Mouse (Mus musculus): ENCODE measurements around the gene Gm20388.

The Gm20388 gene

GRCm38 (mm10) chr8:122304058-122304457 is 2393.4 kb downstream of the Gm20388 start:
- in situ Hi-C loops (cut with MboI, MseI) = no loop called here

DNA sequence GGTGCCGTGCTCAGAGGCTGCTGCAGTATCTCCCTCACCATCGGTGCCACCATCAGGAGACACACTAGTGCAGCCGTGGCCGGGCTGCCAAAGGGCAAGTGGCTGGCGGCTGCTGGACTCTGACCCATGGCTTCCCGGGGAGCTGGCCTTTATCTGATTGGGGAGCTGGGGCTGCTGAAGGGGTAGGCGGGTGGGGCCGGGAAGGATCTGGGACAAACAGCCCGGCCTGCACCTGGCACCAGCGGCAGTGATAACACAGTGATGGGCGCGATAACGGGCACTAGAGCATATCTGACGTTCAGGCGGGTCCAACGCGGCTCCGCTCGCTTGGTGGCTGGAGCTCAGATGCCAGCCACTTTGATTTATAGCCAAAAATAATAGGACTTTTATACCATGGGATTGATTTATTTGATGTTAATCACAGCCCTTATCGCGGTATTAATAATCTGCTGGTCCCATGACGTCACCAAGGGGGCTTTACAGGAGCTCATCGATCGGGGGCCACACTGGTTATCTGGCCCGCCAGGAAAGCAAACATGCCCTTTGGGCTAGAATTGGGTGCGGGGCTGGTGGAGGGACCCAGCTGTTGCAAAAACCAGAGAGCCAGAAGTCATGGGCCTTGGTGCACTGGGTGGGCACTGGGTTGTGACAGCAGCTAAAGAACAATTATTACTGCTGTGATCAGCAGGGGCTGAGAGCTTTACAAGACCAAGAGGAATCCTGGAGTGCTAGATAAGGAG is 2396.2 kb downstream of the Gm20388 start:
- in situ Hi-C loops (cut with MboI, MseI) = no loop called here

- in situ Hi-C loops (cut with MboI, MseI) = no loop called here
These were observed 2397.2 kb downstream of the Gm20388 start for GRCm38 (mm10) chr8:122307836-122308235.

DNA sequence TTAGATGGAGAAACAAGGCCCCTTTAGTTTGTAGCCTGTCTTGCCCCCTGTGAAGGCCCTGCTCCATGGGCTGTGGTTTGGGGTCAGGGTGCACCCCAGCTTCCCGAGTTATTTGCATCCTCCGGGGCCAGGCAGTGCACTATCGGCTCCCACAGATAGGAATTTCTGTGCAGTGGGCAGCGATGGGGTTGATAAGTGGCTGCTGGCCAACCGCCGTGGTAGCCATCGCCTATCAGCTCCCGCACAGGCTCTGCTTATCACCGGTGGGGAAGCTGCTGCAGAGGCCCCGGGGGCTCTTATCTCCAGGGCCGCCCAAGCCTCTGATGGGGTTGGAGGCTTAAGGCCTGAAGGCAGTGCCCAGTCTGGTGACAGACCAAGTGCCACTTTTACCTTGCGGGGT is 2398.6 kb downstream of the Gm20388 start:
- in situ Hi-C loops (cut with MboI, MseI) = no loop called here

DNA sequence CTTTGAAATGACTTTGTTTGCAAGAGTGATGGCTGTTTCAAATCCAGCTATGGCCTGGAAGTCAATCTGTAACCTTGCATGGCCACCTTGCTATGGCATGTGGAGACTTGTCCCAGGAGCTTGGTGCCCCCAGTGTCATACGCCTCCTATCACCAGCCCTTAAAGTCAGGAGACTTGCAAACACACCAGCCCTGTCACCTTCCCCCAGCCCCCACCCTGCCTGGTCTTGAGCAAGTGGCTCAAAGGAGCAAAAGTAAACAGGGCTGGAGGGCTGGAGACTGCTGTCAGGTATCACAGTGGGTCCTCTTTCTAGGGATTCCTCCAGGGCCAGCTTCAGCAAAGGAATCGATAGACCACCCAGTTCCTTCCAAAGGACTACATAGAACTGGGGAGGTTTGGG is 2400.5 kb downstream of the Gm20388 start:
- in situ Hi-C loops (cut with MboI, MseI) = no loop called here

- in situ Hi-C loops (cut with MboI, MseI) = no loop called here
These were observed 2401.9 kb downstream of the Gm20388 start for GRCm38 (mm10) chr8:122312553-122312952.

DNA sequence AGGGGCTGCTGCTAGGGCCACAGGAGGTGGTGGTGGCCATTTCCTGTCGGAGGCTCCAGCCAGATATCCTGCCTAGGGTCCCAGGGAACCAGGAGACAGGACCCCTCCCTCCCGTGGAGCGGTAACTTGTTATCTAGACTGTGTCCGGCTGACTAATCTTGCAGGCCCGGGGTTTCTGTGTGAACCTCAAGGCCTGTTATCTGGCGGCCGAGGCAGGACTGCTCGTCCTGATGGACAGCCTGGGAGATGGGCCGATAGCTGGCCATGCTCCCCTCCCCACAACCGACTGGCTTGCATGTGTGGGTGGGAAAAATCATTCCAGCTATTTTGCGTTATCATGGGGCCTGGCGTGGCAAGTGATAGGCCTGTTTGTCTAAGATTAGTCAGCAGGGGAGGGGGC is 2402.7 kb downstream of the Gm20388 start:
- in situ Hi-C loops (cut with MboI, MseI) = no loop called here

- in situ Hi-C loops (cut with MboI, MseI) = loop anchor here (5.0 kb wide), 1 partner anchor 1108 kb away; no protein-coding TSS in a partner anchor
These were observed 2404.4 kb downstream of the Gm20388 start for GRCm38 (mm10) chr8:122314899-122315496.

- in situ Hi-C loops (cut with MboI, MseI) = loop anchor here (5.0 kb wide), 1 partner anchor 1109 kb away; no protein-coding TSS in a partner anchor
These were observed 2405.8 kb downstream of the Gm20388 start for GRCm38 (mm10) chr8:122316402-122316801.

GRCm38 (mm10) chr8:122317918-122318475 is 2407.4 kb downstream of the Gm20388 start:
- in situ Hi-C loops (cut with MboI, MseI) = loop anchor here (5.0 kb wide), 1 partner anchor 1111 kb away; no protein-coding TSS in a partner anchor

GRCm38 (mm10) chr8:122319045-122319707 is 2408.5 kb downstream of the Gm20388 start:
- in situ Hi-C loops (cut with MboI, MseI) = loop anchor here (5.0 kb wide), 1 partner anchor 1112 kb away; no protein-coding TSS in a partner anchor

- in situ Hi-C loops (cut with MboI, MseI) = loop anchor here (5.0 to 10.0 kb wide), 2 partner anchors 495 to 1112 kb away; no protein-coding TSS in a partner anchor
These were observed 2409.1 kb downstream of the Gm20388 start for GRCm38 (mm10) chr8:122319708-122320075.

DNA sequence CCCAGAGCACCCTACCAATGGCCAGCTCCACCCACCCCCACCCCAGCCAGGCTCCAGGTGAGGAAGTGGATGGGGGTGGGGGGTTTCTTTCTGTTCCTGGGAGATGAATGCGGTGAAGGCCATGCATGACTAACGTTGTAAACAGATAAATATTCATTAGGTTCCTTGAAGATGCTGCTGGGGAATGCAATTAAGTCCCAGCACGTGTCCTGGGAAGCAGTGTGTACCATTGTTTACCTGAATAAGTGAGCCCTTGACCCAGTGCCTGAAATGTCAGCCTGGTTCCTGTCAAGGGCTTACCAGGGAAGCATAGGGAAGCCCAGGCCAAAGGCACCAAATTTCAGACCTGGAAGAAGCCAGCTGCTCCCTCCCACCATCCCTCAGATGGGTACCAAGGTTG is 2409.9 kb downstream of the Gm20388 start:
- in situ Hi-C loops (cut with MboI, MseI) = loop anchor here (10.0 kb wide), 1 partner anchor 494 kb away; no protein-coding TSS in a partner anchor

DNA sequence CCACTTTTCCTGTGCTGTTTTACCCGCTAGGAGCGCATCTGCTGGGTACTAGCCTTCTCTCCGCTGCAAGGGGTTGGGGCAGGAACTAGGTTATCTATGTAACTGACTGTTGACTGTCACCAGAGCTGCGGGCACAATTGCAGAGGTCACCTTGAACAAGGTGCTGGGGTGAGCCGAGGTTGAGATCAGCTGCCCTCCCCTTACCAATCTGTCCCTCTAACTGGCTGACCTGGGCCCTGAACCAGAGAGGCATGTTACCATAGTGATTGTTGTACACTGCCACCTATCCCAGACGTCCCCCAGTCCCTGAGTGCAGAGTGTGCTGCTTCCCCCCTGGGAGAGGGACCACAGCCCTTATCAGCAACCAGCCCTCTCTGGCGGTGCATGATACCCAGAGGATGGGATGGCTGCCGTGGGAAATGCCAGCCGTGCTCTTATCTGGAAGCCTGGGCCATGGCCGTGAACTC is 2410.8 kb downstream of the Gm20388 start:
- in situ Hi-C loops (cut with MboI, MseI) = loop anchor here (10.0 kb wide), 1 partner anchor 493 kb away; no protein-coding TSS in a partner anchor

- in situ Hi-C loops (cut with MboI, MseI) = loop anchor here (10.0 kb wide), 1 partner anchor 493 kb away; no protein-coding TSS in a partner anchor
These were observed 2411.5 kb downstream of the Gm20388 start for GRCm38 (mm10) chr8:122322126-122322525.

DNA sequence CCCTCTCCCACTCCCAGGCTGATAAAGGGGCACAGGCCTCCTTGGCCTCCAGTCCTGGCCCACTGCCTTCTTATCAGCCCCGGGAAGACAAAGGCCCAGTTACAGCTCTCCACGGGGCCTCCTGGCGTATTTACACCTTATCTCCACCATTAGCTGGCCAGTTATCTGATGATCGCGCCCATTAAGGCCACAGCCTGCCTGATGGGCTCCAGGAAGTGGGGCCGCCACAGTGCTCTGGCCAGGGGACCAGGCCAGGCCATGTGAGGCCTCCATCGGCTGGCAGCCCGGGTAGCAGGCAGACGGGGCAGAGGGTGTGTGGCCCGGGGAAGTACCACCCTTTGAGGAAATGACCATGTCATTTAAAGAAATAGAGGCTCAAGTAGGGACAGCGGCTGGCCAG is 2412.2 kb downstream of the Gm20388 start:
- in situ Hi-C loops (cut with MboI, MseI) = loop anchor here (10.0 kb wide), 1 partner anchor 492 kb away; no protein-coding TSS in a partner anchor

DNA sequence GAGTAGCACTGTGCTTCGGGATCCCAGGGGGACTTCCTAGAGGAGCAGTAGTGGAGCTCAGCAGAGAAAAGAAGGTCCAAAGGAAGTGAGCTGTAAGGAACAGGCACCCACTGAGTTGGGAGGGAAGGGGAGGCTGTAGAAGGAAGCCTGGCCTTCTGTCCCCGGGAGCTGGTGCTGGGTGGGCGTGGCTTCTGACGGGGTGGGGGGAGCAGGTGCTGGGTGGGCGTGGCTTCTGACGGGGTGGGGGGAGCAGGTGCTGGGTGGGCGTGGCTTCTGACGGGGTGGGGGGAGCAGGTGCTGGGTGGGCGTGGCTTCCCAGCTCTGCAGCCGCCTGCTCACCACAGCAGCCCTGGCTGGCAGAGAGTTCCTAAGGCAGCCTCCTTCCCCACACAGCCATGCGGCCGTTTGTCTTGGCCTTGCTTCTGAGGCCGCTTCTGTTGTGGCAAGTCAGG is 2413.3 kb downstream of the Gm20388 start:
- in situ Hi-C loops (cut with MboI, MseI) = loop anchor here (10.0 kb wide), 1 partner anchor 491 kb away; no protein-coding TSS in a partner anchor

GRCm38 (mm10) chr8:122325196-122325595 is 2414.6 kb downstream of the Gm20388 start:
- in situ Hi-C loops (cut with MboI, MseI) = loop anchor here (10.0 kb wide), 1 partner anchor 490 kb away; no protein-coding TSS in a partner anchor

DNA sequence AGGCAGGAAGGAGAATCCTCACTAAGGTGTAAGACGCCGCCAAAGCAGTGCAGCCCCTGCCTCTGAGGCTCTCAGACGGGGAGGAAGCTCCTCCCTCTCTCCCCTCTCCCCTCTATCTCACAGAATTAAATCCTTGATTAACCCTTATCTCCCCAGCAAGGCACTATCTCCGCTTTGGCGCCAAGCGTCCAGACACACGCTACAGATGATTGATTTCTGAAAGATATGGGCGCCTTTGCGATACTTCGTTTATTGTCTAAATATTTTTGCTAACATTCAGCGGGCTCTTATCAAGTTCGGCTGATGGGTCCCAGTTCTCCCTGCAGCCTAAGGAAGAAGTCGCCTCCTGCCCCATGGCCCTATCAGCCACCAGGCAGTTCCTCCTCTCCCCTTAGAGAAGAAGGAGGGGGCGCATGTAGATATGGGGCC is 2415.5 kb downstream of the Gm20388 start:
- in situ Hi-C loops (cut with MboI, MseI) = loop anchor here (10.0 kb wide), 1 partner anchor 489 kb away; no protein-coding TSS in a partner anchor

- in situ Hi-C loops (cut with MboI, MseI) = loop anchor here (10.0 kb wide), 1 partner anchor 486 kb away; no protein-coding TSS in a partner anchor
These were observed 2418.4 kb downstream of the Gm20388 start for GRCm38 (mm10) chr8:122329072-122329471.

Data from T-helper 1 cell (primary cell).